In genomic region chr3:9948114-9948513, GRCm38 (mm10) we compare ENCODE assay signal across 9 mouse cellular contexts.
A peak's percentile ranks its signal among the peaks of the same experiment; 100 is the strongest.
DNase-seq lines count a peak whose midpoint lies in the region; ATAC-seq lines count a peak whose summit lies in the region.
"Had no signal": no experiment of that assay in that cellular context is flagged by ENCODE, and none has a peak within 500 bp of the region (broad histone marks: within the 10 kb centered on the region; RNA-seq: fewer than 3 reads in every experiment).

No protein-coding gene starts in this region.

- H3K9me3 ChIP-seq in hindbrain, embryonic 11.5 days (ENCODE audit: control insufficient read depth, low read length): no peaks in the 10 kb centered on the region
- no peaks in the 10 kb centered on the region for H3K9me3 ChIP-seq in hindbrain, embryonic 10.5 days
- H3K9me3 ChIP-seq in neural tube, embryonic 11.5 days (ENCODE audit: control insufficient read depth, low read length): no peaks in the 10 kb centered on the region
- no peaks in the 10 kb centered on the region for H3K9me3 ChIP-seq in midbrain, embryonic 14.5 days (ENCODE audit: control insufficient read depth, low read length)
- H3K9me3 ChIP-seq: liver, embryonic 12.5 days had no signal

- no peak overlapping the region for H3K4me3 ChIP-seq in hindbrain, embryonic 11.5 days (ENCODE audit: low read depth, low read length)
- no peak overlapping the region for H3K4me3 ChIP-seq in hindbrain, embryonic 10.5 days
- H3K4me3 ChIP-seq in neural tube, embryonic 11.5 days (ENCODE audit: low read depth, low read length): no peak overlapping the region
- H3K4me3 ChIP-seq in midbrain, embryonic 14.5 days (replicated peaks; ENCODE audit: low read depth, low read length): no peak overlapping the region
- H3K4me3 ChIP-seq: liver, embryonic 12.5 days had no signal

- no peaks in the 10 kb centered on the region for H3K36me3 ChIP-seq in hindbrain, embryonic 11.5 days (ENCODE audit: control insufficient read depth, insufficient read depth, low read length)
- H3K36me3 ChIP-seq in hindbrain, embryonic 10.5 days: no peaks in the 10 kb centered on the region
- H3K36me3 ChIP-seq in neural tube, embryonic 11.5 days (ENCODE audit: control insufficient read depth, insufficient read depth, low read length): no peaks in the 10 kb centered on the region
- H3K36me3 ChIP-seq in midbrain, embryonic 14.5 days (ENCODE audit: control insufficient read depth, insufficient read depth, low read length): no peaks in the 10 kb centered on the region
- H3K36me3 ChIP-seq: liver, embryonic 12.5 days had no signal

- H3K27ac ChIP-seq in hindbrain, embryonic 11.5 days (ENCODE audit: low read depth, low read length): no peak overlapping the region
- no peak overlapping the region for H3K27ac ChIP-seq in hindbrain, embryonic 10.5 days
- no peak overlapping the region for H3K27ac ChIP-seq in neural tube, embryonic 11.5 days (ENCODE audit: low read depth, low read length)
- no peak overlapping the region for H3K27ac ChIP-seq in midbrain, embryonic 14.5 days (replicated peaks; ENCODE audit: low read depth, low read length)
- H3K27ac ChIP-seq: liver, embryonic 12.5 days had no signal

- WGBS in hindbrain, embryonic 11.5 days: 75% methylated on average over 7 of the region's 7 CpGs
- 76% methylated on average over 7 of the region's 7 CpGs for WGBS in hindbrain, embryonic 10.5 days
- 78% methylated on average over 7 of the region's 7 CpGs for WGBS in neural tube, embryonic 11.5 days
- WGBS in midbrain, embryonic 14.5 days: 75% methylated on average over 7 of the region's 7 CpGs

- H3K27me3 ChIP-seq in hindbrain, embryonic 11.5 days (ENCODE audit: control insufficient read depth, insufficient read depth, low read length): no peaks in the 10 kb centered on the region
- H3K27me3 ChIP-seq in hindbrain, embryonic 10.5 days (ENCODE audit: insufficient read depth, poor library complexity, severe bottlenecking): no peaks in the 10 kb centered on the region
- no peaks in the 10 kb centered on the region for H3K27me3 ChIP-seq in neural tube, embryonic 11.5 days (ENCODE audit: control insufficient read depth, insufficient read depth, low read length)
- no peaks in the 10 kb centered on the region for H3K27me3 ChIP-seq in midbrain, embryonic 14.5 days (ENCODE audit: control insufficient read depth, insufficient read depth, low read length)
- H3K27me3 ChIP-seq: liver, embryonic 12.5 days had no signal

- no peak overlapping the region for H3K9ac ChIP-seq in hindbrain, embryonic 11.5 days (ENCODE audit: low read depth, low read length)
- no peak overlapping the region for H3K9ac ChIP-seq in neural tube, embryonic 11.5 days (ENCODE audit: low read length)
- no peak overlapping the region for H3K9ac ChIP-seq in midbrain, embryonic 14.5 days (replicated peaks; ENCODE audit: low read length)
- H3K9ac ChIP-seq: liver, embryonic 12.5 days had no signal

- 0 out of 2 replicates have a peak, but pooled peaks have one; percentile 7 for ATAC-seq in hindbrain, embryonic 11.5 days (ENCODE audit: low FRiP score)
- ATAC-seq in neural tube, embryonic 11.5 days (ENCODE audit: insufficient read depth, low FRiP score, low TSS enrichment): peak; percentile 53; the same call in 1 of the 2 replicates
- ATAC-seq in midbrain, embryonic 14.5 days (ENCODE audit: low FRiP score, low TSS enrichment): 0 out of 2 replicates have a peak, but pooled peaks have one; percentile 14

- H3K4me1 ChIP-seq in hindbrain, embryonic 11.5 days (replicated peaks; ENCODE audit: control insufficient read depth, insufficient read depth, low read length): no peaks in the 10 kb centered on the region
- no peaks in the 10 kb centered on the region for H3K4me1 ChIP-seq in hindbrain, embryonic 10.5 days (replicated peaks)
- no peaks in the 10 kb centered on the region for H3K4me1 ChIP-seq in neural tube, embryonic 11.5 days (ENCODE audit: control insufficient read depth, insufficient read depth, low read length)
- H3K4me1 ChIP-seq in midbrain, embryonic 14.5 days (ENCODE audit: control insufficient read depth, insufficient read depth, low read length): no peaks in the 10 kb centered on the region
- H3K4me1 ChIP-seq: liver, embryonic 12.5 days had no signal

- no peak for DNase-seq in hindbrain, embryonic 11.5 days (ENCODE audit: low spot score)
- DNase-seq in hindbrain, embryonic 10.5 days (ENCODE audit: low spot score): no peak
- no peak for DNase-seq in neural tube, embryonic 11.5 days (ENCODE audit: low spot score)
- DNase-seq in neural tube, embryonic 10.5 days (ENCODE audit: extremely low spot score, low spot score): no peak
- no peak for DNase-seq in midbrain, embryonic 14.5 days
- DNase-seq in thymus, postnatal 36 days: no peak
- DNase-seq in embryo, embryonic 11 days: no peak
- no peak for DNase-seq in layer of hippocampus, adult 8-10 months (ENCODE audit: low spot score in 2 of 2)

- no peak overlapping the region for H3K4me2 ChIP-seq in hindbrain, embryonic 11.5 days (replicated peaks; ENCODE audit: low read depth, low read length)
- H3K4me2 ChIP-seq in neural tube, embryonic 11.5 days (ENCODE audit: low read depth): no peak overlapping the region
- H3K4me2 ChIP-seq in midbrain, embryonic 14.5 days (ENCODE audit: low read length): no peak overlapping the region
- H3K4me2 ChIP-seq: liver, embryonic 12.5 days had no signal
